Mouse (Mus musculus) ovary, postnatal 36 days (tissue): ENCODE measurements at regions not wholly inside any gene's neighbourhood (a gene's known extent, or its start where the extent isn't known, plus 50 kb on each side); places are given as distances from the start of the nearest gene placed in this dataset.

Source experiments
- DNase-seq: peaks from one replicate; pipeline ENCODE4 v3.0.0; 2022; ENCODE audit warnings: low spot score, mixed read lengths

DNA sequence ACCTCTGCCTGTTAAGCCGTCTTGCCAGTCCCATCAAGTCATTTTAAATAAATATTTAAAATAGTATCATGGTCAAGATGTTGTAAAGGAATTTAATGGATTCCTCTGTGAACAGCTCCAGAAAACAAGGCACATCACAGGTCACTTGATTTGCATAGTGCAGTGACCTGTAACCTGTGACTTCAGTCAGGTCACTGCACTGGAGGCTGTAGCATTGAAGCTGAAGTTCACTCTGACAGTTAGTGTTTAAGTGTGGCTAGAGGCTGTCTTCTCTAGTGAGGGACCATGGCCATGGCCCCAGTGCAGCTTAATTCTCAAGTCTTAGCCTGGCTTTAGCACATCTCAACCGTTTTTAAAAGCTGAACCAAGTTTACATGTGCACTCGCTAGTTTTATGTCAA lies 68.1 kb upstream of the Ercc4 start:
- no peak for DNase-seq

DNA sequence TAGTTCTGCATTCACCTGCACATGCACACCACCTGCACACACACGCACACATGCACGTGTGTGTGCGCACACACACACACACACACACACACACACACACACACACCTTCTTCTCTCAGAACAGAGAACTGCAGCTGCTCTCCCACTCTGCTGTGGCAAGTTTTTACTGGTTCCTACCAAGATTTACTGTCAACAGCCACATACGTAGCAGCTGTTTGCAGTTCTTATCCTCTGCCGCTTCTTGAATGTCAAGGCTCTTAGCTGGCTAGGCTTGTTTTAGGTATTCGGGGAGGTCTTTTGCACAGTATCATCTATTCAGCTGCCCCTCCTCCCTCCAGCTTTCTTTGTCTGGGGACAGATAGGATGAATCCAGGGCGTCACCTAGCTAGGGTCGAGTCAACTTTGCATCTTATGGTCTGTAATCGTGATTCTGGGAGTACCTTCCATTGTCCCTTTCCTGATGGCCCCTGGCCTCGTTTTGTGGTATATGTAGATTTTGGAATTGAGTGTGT lies 64.3 kb upstream of the Ercc4 start:
- DNase-seq: no peak

DNA sequence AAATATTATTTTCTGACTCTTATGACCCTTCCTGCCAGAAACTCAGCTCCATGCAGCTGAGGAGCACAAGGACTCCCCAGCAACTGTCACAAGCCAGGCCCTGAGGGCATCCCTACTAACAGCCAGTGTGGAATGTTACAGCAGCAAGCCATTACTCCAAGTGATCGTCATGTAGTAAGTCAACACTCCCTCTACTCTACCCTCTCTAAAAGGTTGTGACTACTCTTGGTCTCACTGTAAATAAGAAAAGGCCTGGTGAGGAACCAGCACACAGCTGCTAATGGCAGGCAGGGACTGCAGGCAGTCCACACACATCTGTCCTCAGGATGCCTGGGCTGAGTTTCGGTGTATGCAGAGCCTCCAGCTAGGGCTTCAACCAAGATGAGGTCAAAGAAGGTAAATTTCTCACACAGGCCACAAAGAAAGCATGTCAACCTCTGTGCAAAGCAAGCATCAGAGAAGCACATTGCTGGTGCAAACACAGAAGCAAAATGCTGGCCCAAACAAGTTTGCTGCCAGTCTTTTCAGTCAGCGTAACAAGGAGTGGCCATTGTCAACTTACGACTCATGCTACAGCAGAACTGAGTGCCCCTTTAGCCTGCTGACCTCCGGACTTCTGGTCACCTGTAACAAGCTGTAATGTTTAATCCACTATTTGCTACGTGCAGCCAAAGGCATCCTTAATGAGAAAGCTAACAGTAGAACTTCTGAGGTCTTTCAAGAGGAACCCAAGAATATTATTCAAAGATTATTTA lies 62.9 kb upstream of the Ercc4 start:
- DNase-seq: no peak

DNA sequence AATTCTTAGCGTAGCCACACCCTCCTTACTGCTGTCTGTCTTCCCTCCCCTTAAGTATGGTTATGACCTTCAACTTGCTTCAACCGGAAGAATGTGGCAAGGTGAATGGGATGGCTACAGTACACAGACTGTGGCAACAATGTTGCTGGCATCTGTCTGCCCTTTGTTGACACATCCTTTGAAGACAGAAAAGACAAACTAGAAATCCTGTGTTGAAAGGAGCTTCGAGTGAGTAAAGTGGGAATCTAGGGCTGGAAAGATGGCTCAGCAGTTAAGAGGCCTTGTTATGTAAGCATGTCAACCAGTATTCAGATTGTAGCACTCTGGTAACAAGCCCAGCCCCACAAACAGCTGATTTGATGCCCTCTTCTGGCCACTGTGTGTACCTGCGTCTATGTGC lies 60.2 kb upstream of the Ercc4 start:
- DNase-seq: no peak

DNA sequence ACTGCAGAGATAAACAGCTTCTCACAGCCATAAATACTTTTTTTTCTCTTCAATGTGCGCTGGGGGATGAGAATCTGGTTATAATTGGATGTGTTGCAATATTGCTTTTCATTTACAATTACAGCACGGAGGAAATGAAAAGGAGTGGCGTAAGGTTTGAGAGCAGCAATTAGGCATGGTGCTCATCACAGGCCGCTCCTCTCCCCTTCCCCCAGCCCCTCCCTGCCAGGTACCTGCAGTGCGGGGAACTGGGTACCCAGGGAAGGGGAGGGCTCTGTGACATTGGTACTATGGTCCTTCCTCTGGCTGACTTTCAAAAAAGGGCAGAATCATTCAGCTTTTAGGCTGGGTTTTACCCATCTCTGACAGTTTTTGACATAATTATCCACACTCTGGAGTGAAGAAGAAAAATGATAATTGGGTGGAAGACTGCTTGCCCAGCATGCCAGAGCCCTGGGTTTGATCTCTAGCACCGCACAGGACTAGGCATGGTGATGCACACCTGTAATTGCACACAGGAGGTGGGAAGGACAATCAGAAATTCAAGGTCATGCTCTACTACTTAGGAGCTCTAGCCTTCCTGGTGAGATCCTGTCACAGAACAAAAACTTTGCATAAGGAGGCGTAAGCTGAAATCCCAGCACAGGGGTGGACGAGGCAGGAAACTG lies 59.1 kb upstream of the Ercc4 start:
- DNase-seq: no peak

DNA sequence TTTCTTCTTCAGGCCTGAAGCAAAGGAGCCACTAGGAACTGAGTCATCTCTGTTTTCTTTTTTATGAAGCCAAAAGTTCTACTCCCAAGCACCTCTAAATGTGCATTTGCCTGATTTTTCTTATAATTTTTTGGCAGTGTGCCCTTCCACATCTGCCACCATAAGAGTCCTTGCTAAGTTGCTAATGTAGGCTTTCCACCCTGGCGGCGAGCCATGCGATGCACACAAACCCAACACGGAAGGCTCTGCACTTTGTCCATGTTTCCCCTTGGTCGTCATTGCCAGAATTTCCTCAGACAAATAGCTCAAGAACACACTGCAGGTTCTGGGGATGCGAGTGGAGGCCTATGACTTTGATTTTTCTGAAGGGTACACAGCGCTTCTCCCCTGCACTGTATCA lies 54.5 kb upstream of the Ercc4 start:
- no peak for DNase-seq
